Mouse (Mus musculus): ENCODE measurements around the gene Rmnd5a.

The Rmnd5a gene

DNA sequence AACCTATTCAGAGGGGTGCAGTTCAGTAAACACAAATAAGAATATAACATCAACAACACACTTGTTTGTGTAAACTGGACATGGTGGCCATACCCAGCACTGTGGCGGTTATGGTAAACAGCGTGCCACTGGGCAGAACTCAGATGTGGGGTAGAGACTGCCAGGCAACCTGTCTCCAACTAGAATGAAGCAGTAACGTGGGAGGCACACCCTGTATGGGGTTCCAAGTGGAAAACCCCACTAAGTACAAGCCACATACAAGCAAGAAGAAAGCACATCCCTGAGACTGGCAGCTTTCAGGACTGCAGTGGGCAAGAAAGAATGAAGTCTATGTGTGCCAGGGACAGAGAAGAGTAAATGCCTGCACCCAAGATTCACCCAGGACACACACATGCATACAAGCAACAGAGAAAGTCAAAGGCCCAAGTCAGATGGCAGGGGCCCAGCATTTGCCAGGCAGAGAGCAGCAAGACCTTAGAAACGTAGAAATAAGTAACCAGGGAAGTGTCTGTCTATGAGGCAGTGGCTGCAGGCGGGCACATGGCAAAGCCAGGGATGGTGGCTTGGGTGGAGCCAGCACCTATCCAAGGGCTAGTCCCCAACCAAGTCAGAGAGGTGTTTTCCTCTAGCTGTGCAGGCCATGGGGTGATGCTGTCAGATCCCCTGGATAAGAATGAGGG lies 68.3 kb downstream of the Rmnd5a start:
- no peak for DNase-seq (ENCODE audit: low spot score in 2 of 2)

DNA sequence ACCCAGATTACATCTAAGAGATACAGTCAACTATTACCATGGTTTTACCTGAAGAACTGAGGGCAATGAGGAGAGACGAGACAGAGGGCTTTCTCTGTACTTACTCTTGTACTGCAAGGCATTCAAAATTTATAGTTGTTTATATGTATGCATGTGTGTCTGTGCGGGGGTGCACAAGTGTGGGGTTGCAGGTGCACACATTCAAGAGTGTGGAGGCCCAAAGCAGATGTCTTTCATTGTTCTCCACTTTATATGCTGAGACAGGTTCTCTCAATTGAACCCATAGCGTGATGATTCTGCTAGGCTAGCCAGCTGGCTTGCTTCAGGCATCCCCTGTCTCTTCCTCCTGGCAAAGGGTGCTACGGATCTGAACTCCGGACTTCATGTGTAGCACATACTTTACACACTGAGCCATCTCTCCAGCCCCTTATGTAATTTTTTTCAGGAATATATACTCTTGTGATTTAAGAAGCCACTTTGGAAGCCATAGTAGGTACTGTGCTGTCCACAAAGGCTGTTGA lies 69.3 kb downstream of the Rmnd5a start:
- no peak for DNase-seq (ENCODE audit: low spot score in 2 of 2)

DNA sequence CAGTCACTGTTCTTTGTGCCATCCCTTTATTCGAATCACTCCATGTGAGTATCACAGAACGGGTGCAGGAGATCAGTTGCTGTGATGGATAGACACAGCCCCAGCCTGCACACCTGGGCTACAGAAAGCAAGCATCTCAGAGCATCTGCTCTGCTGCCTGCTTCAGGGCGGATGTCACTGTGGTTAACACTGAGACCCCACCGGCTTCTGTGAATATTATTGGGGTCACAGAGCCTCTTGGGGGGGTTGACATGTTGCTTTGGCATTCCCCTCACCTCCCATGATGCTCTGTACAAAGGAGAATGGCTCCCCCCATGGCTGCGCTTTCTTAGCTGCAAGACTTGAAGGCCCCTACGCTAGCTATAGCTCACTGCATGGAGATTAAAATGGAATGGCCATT lies 71.0 kb downstream of the Rmnd5a start:
- no peak for DNase-seq (ENCODE audit: low spot score in 2 of 2)

DNA sequence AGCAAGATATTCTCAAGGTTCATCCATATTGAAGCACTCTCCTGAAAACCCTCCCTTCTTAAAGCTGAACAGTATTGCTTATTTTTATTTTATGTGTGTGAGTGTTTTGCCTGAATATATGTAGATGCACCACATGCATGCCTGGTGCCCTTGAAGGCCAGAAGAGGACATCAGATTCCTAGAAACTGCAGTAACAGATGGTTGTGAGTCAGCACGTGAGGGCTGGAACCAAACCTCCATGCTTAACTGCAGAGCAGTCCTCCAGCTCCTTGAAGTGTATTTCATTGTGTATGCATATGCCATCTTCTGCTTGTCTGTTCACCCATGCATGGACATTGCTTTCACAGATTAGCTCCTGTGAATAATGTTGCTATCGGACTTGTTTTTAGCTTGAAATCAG lies 76.4 kb downstream of the Rmnd5a start:
- no peak for DNase-seq (ENCODE audit: low spot score in 2 of 2)

DNA sequence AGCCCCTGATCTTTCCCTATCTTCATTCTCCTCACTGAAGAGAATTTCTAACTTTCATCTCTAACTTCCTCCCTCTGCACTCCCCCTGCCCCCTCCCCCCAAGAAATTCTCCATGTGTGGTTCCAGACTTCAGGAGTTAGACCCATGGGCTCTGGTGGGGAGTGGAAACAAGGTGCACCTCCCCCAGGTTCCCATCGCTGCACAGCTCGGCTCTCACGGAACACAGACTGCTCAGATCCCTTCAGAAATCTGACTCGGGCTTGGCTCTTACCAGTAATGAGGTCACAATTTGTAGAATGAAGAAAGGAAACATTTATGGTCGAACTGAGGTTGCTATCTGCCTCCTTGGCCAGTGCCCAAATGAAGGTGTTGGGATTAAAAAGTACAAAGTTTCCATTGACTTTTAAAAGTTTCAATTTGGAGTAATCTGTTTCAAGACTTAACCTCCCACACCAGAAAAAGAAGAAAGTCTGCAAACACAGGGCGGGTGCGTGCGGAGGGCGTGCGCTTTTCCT lies 79.2 kb downstream of the Rmnd5a start:
- DNase-seq (ENCODE audit: low spot score in 2 of 2) = no peak

DNA sequence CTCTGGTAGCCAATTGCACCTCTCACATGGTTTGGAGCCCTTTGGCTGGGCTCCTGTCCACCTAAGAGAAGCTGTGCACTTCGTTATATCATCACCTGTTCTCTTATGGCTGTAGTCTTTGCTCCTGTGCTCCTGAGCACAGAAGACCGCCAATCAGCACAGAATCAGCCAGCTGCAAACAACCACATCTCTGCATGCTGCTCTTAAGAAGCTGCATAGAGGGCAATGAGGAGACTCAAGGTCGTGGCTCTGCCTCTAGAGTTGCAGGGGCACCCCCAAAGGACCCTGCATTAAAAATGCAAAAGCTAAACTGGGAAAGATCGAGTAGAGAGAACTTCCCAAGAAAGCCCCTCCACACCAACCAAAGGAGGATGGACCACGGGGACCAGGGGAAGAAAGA lies 79.7 kb downstream of the Rmnd5a start:
- DNase-seq (ENCODE audit: low spot score in 2 of 2) = no peak

DNA sequence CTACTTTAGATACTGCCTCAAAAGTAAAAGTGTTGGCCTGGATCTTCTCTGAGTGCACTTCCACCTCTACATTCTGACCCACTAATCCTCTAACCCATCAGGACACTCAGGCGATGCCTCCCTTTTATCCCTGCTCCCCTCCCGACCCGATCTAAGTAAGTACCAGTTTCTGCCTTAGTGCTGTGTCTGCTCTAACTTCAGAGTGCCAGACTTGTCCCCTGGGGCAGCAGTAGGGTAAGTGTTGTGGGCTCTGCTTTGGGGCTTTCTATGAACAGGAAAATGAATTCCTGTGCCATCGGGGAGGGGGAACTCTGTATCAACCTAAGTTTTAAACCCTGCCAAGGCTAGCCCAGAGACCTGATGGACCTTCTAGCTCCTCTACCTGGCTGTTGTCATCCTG lies 80.2 kb downstream of the Rmnd5a start:
- no peak for DNase-seq (ENCODE audit: low spot score in 2 of 2)

DNA sequence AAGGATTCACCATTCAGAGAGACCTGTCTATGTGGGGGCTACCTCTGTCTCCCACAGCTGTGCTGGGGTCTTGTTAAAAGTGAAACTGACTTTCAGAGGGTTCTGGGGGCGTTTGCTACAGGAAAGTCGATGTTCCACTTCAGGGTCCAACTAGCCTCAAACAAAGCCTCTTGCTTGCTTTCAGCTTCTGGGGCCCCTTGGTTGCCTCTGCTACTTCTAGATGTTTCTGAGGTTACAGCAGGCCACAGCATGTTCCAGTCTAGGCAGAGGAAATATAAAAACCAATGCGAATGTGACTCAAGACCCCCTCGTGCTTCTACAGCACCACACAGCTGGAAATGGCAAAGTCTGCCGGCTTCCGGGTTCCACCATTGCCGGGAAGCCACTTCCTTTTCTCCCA lies 82.9 kb downstream of the Rmnd5a start:
- no peak for DNase-seq (ENCODE audit: low spot score in 2 of 2)

DNA sequence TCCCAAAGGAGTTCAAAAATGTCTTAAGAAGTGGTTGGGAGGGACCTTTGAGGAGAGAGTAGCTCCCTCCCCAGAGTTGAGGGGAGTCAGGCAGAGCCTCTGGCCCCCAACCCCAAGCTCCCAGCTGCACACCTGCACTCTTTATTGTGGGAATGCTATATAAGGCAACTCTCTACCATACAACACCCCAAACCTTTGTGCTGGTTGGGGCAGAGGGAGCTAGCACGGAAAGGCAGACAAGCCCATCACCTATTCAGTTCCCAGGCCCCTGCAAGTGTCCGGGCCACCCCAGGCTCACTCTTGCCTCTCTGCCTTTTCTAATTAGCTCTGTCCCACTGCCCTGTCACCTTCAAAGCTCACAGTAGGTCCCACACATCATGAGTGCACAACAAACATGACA lies 86.7 kb downstream of the Rmnd5a start:
- no peak for DNase-seq (ENCODE audit: low spot score in 2 of 2)

DNA sequence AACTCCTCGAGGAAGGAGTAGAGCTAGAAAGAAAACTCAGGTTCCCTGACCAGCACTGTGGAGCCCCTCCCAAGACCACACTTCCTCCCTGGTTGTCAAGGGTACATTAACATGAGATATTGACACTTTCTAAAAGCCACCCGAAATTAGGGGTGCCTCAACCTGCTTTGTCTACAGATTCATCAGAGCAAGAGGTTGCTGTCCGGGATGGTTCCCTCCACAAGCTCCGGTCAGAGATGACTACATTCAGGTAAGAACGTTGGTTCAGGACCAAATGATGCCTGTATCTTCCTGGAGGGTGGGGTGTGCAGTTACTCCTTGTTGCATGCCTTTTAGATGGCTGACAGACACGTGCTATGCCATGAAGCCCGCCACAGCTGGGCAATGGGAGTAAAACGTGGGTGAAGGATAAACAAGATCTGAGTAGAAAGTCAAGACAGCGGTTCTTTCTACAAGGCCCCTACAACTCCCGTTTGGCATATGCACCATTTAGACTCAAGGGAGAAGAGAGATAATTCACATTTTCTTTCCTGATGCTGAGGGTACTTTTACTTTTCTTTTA lies 87.5 kb downstream of the Rmnd5a start:
- no peak for DNase-seq (ENCODE audit: low spot score in 2 of 2)

DNA sequence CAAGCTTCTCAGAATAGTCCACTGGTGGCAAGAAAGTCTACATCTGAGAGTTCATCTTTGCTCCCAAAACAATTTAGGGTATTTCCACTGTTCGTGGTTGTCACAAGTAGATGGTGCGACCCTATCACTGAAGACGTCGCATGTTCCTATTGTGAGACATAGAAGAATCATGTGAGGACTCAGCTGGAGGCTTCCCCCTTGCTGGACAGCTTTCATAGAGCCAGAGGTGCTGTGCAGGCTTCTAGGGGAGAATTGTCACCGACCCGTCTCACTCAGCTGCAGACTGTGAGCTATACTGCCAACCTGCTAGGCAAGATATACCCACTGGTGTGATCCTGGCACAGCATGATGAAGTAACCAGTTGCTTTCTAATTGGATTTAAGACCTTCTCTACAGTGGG lies 88.2 kb downstream of the Rmnd5a start:
- DNase-seq (ENCODE audit: low spot score in 2 of 2) = no peak

DNA sequence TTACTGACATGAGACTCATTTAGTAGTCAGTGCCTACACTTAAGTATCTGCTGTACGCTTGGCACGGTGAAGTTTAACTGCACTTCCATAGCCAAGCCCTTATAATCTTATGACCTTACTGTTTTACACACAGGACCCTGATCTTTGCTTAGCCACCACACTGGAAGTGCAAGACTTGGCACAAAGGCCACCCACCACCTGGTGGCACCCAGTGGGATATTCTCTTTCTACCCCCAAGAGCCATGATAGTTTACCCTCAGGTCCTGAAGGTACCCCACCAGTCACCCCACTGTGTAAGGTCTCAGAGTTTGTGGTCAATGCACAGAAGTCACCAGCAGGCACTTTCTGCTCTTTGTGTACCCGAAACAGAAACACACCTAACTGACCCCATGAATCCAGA lies 89.2 kb downstream of the Rmnd5a start:
- DNase-seq (ENCODE audit: low spot score in 2 of 2) = no peak

DNA sequence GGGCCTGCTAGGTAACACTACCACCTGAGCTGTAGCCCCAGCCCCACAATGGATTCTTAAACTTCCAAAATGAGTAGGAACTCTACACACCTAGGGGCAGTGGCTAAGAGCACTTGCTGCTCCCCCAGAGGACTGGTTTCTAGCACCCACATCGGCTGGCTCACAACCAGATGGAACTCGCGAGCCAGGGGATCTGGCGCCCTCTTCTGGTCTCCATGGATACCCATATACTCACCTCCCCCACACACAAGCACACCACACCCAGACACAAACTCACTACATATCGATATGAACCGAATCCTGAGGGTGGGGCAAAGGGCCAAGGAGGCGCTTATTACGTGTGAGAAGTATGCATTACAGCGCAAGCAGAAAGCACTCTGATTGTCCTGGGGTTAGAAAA lies 92.4 kb downstream of the Rmnd5a start:
- DNase-seq (ENCODE audit: low spot score in 2 of 2) = no peak

DNA sequence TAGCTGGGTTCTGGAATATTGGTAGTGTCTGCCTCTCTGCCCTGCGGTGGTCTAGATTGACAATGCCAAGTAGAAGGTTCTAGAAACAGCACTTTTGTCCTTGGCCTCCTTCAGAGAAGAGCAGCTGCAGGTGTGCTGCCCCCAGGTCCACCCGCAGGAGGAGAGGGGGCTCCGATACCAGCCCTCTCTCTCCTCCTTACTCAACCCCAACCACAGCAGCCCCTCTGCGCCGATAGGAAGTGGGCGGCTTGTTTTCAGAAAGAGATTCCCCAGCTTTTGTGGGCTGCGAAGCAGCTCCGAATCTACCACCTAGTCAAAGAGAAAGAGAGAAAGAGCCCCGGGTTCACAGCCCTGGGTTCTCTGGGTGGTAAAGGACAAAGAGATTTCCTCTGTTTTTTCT lies 99.3 kb downstream of the Rmnd5a start:
- DNase-seq (ENCODE audit: low spot score in 2 of 2) = no peak

DNA sequence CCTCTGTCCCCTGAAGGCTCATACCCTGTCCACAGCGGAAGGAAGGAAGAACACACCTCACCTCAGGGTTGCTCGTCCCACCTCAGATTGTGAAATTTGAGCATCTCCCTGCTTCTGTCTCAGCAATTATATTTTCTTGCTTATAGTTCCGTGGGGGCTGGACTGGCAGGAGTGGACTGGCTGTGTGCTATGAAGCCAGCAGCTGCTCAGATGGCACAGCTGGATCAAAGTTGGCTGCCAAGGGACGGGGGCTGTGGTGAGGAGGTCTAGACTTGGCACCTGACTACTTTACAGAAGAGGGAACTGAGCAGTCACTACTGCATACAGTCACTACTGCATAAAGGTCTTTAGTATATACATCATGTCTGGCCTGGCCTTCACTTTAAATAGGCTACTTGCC lies 101.1 kb downstream of the Rmnd5a start:
- no peak for DNase-seq (ENCODE audit: low spot score in 2 of 2)

DNA sequence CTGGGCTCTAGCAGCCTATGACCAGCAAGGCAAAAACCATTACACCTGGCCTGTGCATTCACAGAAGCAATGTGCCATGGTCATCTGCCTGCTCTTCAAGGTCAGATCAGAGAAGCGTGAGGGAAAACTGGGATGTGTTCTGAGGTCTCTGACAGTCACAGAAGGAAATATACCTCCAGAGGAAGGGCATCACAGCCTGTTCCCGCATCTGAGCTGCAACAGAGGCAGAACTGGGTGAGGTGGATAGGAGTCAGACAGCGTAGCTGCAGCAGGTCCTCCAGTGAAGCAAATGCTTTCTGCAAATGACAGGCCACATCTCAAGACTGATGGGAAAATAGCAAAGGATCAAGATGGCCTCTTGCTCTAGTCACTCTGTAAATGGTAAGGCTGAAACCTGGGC lies 101.5 kb downstream of the Rmnd5a start:
- DNase-seq (ENCODE audit: low spot score in 2 of 2) = no peak

All from frontal cortex, postnatal 14 days (tissue).